Mouse (Mus musculus): ENCODE results near the gene Scrn1. TPM values are rescaled to one million over a fixed set of nuclear protein-coding genes. Genes with fewer than 3 reads are reported as not detected.

The Scrn1 gene
- total RNA-seq, 2 experiments from 2014 or later: 31.0 to 41.6 TPM

DNA sequence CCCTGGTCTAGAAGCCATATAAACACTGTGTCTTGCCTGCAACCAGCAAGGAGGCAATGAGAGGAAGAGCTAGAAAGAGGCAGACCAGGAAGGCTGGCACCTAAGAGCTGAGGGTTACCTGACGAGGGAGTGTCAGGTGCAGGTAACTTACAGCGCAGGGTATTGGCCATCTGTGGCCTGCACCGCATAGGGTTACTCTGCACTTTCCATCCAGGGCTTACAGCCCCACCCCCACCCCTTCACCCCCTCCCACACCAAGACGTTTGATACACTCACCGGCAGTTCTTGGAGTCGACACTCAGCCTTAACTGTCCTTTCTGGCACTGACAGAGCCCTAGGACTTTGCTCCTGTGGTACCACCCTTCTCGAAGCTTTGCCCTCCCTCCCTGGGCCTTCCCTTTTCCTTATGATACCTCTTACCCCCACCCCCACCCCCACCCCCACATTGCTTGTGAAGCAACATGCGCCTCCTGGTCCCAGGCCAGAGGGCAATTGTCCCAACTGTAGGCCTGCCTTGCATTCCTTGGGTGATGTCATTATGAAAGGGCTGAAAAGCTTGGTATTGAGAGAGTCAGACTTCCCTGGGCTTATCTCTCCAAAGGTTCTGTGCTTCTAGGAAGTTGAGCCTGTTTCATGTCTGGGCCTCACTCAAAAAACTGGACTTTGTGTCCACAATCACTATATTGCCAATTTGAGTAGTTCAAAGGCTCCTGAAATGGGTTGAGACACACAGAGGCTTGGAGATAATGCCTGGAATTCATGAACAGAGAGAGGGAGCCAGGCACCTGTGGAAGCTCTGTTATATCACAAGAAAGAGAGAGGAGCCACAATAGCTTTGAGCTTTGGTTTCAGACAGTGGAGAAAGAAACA lies 93.2 kb downstream of the Scrn1 start:
- peak in 1 of 2 experiments; percentile 26 for DNase-seq

DNA sequence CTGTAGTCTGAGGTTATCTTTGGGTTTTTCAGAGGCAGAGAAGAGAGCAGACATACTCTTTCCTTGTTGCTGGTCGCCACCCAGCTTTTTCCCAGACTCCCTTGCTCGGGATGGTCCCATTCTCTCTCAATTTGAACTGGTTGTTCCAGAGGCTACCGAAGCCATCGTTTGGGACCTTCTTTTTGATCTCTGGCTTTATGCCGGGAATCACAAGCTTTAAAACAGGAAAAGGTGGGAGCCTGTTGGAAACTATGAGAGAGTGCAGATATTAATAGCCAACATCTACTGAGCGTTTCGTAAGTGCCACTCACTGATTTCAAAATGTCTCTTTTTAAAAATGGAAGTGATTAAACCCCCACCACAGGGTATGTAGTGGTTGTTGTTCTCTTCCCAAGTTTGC lies 94.4 kb downstream of the Scrn1 start:
- no peak for DNase-seq

DNA sequence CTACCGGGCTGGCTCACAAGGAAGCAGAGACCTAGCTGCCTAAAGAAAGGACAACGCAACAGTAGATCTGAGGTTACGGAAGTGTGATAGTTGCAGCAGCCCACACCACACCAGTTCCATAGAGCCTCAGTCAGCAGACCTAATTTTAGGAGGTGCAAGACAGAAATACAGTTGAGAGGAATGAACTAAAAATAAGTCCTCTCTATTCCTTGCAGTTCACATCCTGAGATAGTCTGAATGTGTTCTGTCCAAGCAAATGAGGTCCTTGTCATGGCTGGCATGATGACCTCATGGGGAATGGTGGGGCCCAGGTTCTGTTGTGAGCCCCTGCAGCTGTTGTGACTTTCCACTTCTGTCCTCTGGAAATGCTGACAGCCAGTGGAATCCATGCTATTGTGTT lies 98.9 kb downstream of the Scrn1 start:
- DNase-seq: no peak

DNA sequence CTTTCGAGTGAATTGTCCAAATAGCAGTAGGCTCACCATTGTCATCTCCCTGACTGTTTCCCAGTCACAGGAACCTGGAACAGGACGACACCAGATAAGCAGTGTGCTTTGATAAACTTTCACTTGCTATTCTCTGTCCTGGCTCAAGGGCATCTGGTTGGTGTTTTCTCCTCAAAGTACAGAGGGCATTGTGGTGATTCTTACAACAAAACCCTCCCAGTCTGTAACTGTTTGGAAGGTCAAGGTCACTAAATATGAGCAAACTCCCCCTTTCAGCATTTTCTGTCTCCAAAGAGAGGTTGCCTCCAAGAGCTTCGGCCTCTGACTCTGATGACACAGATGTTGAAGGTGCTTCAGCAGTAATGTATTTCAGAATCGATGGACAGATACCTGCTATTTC lies 101.4 kb downstream of the Scrn1 start:
- peak in 1 of 2 experiments; percentile 20 for DNase-seq

DNA sequence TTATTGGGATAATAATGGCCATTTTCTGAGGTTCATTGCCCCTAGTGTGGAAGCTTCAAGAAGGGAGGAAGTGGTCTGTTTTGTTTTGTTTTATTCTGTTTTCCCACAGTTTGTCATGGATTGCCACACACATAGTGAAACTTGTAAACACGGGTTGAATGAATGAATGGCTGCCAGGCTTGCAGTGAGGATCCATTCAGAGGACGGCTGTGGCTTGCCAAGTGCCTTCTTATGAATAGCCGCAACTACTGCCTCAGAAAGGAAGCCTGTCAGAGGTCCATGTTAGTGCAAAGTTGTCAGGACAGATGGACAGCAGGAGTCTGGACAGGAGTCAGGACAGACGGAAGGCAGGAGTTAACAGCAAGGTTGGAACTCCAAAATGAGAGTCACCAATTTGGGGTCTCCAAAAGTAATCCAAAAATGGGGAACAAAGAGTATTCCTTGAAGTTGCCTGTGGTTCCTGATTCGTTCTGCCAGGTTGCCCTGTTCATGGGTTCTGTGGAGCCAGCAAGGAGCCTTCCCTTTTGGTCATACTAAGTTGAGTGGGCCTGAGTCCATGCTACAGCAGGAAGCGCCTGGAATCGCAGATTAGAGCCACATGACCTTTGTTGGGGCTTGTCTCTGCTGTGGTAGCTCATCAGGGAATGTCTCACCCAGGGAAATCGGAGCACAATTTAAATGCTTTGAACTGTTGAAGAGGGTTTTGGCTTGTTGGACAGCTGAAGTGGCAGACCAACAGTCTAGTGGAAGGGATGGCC lies 102.4 kb downstream of the Scrn1 start:
- peak in 1 of 2 experiments; percentile 17 for DNase-seq

DNA sequence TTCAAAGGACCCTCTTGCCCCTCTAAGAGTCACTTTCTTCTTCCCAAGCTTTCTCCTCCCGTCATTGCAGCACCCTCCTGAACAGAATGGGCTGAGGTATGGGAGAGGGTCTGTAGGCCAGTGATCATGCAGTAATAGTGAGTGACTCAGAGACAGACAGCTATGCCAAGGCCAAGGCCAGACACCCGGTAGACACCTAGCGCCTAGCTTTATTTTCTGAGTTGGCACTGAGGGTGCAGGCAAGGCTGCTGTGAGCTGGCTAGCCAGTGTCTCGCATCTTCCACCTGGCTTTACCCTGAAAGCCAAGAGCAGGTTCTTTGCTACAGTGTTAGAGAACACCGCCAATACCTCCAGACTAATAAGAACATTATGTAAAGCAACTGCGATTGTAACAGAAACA lies 103.5 kb downstream of the Scrn1 start:
- DNase-seq: peak; percentile 58 to 67

DNA sequence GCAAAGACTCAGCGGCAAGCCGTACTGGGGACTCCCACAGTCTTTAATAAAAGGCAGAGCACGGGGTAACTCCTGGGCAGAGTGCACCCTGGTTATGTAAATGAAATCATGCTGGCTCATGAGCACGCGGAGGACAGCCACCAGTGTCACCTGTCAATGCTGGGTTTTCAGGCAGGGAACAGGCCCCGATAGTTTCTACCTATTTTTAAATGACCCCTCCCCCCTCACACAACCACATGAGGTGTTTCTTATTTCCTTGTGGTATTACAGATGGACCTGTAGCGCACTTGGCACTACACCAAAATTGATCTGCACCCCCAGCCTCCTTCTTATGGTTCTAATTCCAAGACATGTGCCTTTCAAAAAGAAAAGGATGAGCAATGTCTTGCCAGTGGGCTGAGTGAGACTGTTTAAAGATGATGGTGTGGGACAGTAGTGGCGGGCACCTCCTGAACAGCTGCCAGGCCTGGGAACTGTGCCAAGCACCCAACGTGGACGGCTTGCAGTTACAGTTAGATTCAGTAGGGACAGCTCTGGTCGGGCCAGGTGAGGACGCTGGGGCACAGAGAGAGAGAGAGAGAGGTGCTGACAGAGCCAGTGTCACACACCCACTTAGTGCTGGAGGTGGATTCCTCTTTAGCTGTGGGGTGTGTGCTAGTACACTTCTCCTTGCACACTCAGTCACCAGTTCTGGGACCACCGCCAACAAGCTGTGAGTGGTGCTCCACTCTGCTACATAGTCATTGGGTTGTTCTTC lies 105.2 kb downstream of the Scrn1 start:
- DNase-seq: peak; percentile 55 to 71

DNA sequence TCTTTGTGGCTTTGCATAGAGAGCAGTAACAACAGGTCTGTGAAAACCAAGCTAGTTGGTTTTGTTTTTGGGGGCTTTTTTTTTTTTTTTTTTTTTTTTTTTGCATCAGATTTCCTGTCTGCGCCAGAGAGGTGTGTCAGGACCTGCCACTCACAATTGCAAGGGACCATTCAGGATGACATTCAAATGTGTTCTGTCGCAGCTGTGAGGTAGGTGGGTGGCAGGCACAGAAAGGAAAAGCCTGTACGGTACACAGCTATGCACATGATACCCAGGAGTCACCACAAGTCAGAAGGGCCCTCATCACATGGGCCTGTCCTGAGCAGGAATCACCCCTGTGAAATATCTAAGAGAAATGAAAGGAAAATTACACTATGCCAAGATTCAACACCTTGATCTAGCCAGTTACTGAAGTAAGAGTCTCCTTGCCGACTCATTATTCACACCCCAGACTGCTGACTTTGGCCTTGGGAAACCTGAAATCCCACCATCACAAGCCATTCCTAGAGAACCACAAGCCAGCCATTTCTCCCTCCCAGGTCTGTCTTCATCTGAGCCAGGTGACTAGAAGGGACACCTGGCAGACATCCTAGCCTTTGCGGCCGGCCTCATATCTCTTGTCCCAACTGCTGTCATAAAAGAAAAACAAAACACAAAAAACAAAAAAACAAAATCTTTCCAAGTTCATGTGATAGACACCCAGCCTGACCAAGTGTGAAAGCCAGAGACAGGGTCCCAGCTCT lies 105.9 kb downstream of the Scrn1 start:
- no peak for DNase-seq

DNA sequence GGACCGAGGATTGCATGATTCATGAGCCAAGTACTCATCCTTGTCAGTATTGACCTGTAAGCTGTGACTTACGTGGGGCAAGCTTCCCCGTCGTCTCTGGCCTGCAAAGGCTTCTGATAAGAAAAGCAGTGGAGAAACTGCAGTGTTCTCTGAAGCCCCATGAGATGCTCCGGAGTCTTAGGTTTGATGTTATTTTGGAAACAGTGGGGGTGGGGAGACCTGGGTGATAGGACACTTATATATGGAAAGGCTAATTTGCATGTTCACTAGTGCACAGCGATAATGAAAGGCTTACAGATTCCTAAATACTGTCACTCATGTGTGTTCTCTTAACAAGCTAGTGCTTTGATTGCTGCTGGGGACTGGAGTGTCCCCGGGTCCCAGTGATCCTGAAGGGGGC lies 106.6 kb downstream of the Scrn1 start:
- peak in 1 of 2 experiments; percentile 14 for DNase-seq

Other genes starting within 250 kb of the Scrn1 start
- 1 to 10 TPM; 2.8 to 7.8 TPM for gene Prr15, start 240.7 kb downstream of the Scrn1 start, total RNA-seq (2021)
- gene Wipf3, start 136.9 kb downstream of the Scrn1 start, total RNA-seq (2021): 1 to 10 TPM in 1 of 2 experiments, under 1 TPM in 1; 0.99 to 1.4 TPM
- gene Plekha8, start 28.6 kb upstream of the Scrn1 start, total RNA-seq (2021): 10 to 100 TPM; 18.6 to 23.6 TPM
- 10 to 100 TPM; 18.4 to 24.0 TPM for gene Fkbp14, start 30.8 kb upstream of the Scrn1 start, total RNA-seq (2021)
- gene Mturn, start 115.1 kb upstream of the Scrn1 start, total RNA-seq (2021): 10 to 100 TPM; 12.3 to 19.2 TPM